Mouse (Mus musculus): ENCODE measurements around the gene Gm45140.

DNA sequence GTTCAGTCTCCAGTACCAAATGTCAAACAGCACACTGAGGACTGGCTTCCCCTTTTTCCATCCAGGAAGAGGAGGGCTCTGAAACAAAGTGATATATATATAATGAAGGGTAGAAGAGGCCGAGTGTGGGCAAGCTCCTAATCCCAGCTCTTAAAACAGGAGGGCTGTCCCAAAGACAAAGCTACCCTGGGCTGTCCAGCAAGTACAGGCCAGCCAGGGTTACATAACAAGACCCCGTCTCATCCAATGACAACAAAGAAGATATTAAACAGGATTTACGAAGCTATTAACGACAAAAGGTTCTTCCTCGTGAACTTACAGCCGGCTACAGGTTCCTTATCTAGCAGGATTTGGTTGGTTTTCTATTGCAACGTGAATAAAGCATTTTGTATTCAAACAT lies 30.7 kb downstream of the Gm45140 start:
- TF ChIP-seq GATA1 (IDR thresholded peaks at IDR 0.05; ENCODE audit: low read length) (no peak), TAL1 (IDR thresholded peaks at IDR 0.05; ENCODE audit: low read length) (no peak)
